Mouse (Mus musculus): Measurements from ENCODE around the gene Emb. TPM values are rescaled to one million over a fixed set of nuclear protein-coding genes. Genes with fewer than 3 reads are reported as not detected.

The Emb gene
- polyA plus RNA-seq, 2 experiments = 11.9 to 18.4 TPM

DNA sequence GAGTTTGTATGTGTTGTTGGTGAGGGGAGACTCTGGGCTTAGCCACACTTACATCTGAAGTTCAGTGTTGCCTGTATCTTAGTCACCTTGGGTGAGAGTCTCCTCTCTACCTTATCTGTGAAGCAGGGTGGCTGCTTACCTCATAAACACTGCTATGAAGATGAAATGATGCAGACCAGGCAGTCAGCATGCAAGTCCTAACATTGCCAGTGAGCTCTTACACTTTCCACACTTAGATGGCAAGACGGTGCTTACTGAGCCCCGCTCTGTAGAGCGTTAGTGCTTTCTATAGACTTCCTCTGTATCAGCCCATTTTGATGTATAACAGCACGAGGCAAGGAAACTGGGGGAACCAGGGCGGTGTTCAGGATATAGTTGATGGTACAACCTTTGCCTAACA, 34.3 kb downstream of the Emb start:
- Histone ChIP-seq H3K27me3 (ENCODE audit: control insufficient read depth, insufficient read depth, low read length) (no peaks in the 10 kb centered on the region), H3K9me3 (ENCODE audit: control insufficient read depth, low read length) (no peaks in the 10 kb centered on the region), H3K9ac (ENCODE audit: low read depth, low read length, severe bottlenecking) (no peak overlapping the region), H3K4me2 (replicated peaks; ENCODE audit: low read depth, low read length, severe bottlenecking) (no peak overlapping the region), H3K4me3 (replicated peaks; ENCODE audit: low read length) (no peak overlapping the region), H3K36me3 (ENCODE audit: control insufficient read depth, insufficient read depth, low read length) (no peaks in the 10 kb centered on the region), H3K4me1 (ENCODE audit: control insufficient read depth, insufficient read depth, low read length) (no peaks in the 10 kb centered on the region), H3K27ac (replicated peaks; ENCODE audit: low read depth, low read length) (no peak overlapping the region)
- ATAC-seq (ENCODE audit: low FRiP score, low read depth) (no peak), DNase-seq (ENCODE audit: low spot score) (no peak)
- TF ChIP-seq POLR2A (IDR thresholded peaks at IDR 0.05; ENCODE audit: borderline replicate concordance, extremely low read depth, insufficient read depth, insufficient read length) = no peak
- 86% methylated on average over 5 of the region's 5 CpGs for WGBS

DNA sequence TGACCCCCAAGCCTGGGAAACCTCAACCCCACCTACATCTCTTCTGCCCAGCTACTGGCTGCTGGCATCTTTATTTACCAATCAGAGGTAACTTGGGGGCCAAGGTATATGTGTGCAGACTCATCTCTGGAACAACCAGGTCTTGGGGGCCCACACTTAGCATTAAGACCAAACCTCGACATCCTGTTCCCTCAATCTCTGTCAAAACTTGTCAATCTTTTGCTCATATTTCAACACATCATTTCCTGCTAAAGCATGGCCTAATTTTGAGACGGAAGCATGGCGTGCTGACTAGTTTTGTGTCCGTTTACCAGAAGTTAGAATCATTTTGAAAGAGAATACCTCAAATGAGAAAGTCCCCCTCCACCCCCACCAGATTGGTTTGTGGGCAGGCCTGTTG, 52.4 kb downstream of the Emb start:
- 93% methylated on average over 4 of the region's 4 CpGs for WGBS

DNA sequence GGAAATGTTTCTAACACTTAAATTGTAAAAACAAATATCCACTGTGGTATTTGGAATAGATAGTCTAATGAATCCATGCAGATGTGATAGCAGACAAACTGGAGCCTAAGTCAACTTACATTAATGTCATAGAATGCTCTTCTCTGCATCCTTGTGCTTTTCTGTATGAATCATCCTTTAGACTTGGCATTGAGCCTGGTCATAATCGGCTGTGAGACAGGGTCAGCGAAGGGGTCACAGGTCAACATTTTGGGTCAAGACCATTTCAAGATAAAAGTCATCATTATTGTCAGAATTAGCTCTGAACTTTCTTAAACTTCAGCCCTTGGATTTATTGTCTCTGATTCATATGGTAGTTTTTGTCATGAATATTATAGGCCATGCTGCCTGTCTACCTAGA, 57.8 kb downstream of the Emb start:
- H3K4me2 ChIP-seq (replicated peaks; ENCODE audit: low read depth, low read length, severe bottlenecking) = no peak overlapping the region
- H3K27me3 ChIP-seq (ENCODE audit: control insufficient read depth, insufficient read depth, low read length) = no peaks in the 10 kb centered on the region
- no peak for ATAC-seq (ENCODE audit: low FRiP score, low read depth)
- H3K27ac ChIP-seq (replicated peaks; ENCODE audit: low read depth, low read length) = no peak overlapping the region
- no peak for TF ChIP-seq POLR2A (IDR thresholded peaks at IDR 0.05; ENCODE audit: borderline replicate concordance, extremely low read depth, insufficient read depth, insufficient read length)
- H3K36me3 ChIP-seq (ENCODE audit: control insufficient read depth, insufficient read depth, low read length) = no peaks in the 10 kb centered on the region
- no peaks in the 10 kb centered on the region for H3K4me1 ChIP-seq (ENCODE audit: control insufficient read depth, insufficient read depth, low read length)
- no peaks in the 10 kb centered on the region for H3K9me3 ChIP-seq (ENCODE audit: control insufficient read depth, low read length)
- WGBS = 77% methylated on average over 2 of the region's 2 CpGs
- DNase-seq (ENCODE audit: low spot score) = no peak
- H3K4me3 ChIP-seq (replicated peaks; ENCODE audit: low read length) = no peak overlapping the region
- H3K9ac ChIP-seq (ENCODE audit: low read depth, low read length, severe bottlenecking) = no peak overlapping the region

More for the DNA sequence above, 52.4 kb downstream of the Emb start:
- H3K27me3 ChIP-seq (ENCODE audit: control insufficient read depth, insufficient read depth, low read length) = no peaks in the 10 kb centered on the region
- DNase-seq (ENCODE audit: low spot score) = no peak
- H3K4me3 ChIP-seq (replicated peaks; ENCODE audit: low read length) = no peak overlapping the region
- H3K9me3 ChIP-seq (ENCODE audit: control insufficient read depth, low read length) = no peaks in the 10 kb centered on the region
- H3K4me1 ChIP-seq (ENCODE audit: control insufficient read depth, insufficient read depth, low read length) = no peaks in the 10 kb centered on the region
- no peak for TF ChIP-seq POLR2A (IDR thresholded peaks at IDR 0.05; ENCODE audit: borderline replicate concordance, extremely low read depth, insufficient read depth, insufficient read length)
- ATAC-seq (ENCODE audit: low FRiP score, low read depth) = no peak
- no peak overlapping the region for H3K27ac ChIP-seq (replicated peaks; ENCODE audit: low read depth, low read length)
- no peak overlapping the region for H3K4me2 ChIP-seq (replicated peaks; ENCODE audit: low read depth, low read length, severe bottlenecking)
- no peak overlapping the region for H3K9ac ChIP-seq (ENCODE audit: low read depth, low read length, severe bottlenecking)
- no peaks in the 10 kb centered on the region for H3K36me3 ChIP-seq (ENCODE audit: control insufficient read depth, insufficient read depth, low read length)

DNA sequence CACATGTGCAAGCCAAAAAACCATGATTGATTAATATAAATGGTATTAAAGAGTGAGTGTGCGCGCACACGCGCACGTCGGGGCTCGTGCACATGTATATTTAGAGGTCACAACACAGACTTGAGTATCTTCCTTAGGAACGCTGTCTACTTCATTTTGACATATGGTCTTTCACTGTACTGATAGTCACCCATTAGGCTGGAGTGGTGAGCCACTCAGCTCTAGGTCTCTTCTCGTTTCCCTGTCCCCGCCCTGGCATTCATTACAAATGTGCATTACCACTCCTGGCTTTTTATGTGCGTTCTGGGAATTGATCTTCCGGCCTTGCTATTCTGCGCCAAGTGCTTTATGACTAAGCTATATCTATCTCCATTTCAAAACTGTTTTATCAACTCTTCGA, 59.6 kb downstream of the Emb start:
- Histone ChIP-seq H3K4me3 (replicated peaks; ENCODE audit: low read length) (no peak overlapping the region), H3K9ac (ENCODE audit: low read depth, low read length, severe bottlenecking) (no peak overlapping the region), H3K9me3 (ENCODE audit: control insufficient read depth, low read length) (no peaks in the 10 kb centered on the region), H3K27me3 (ENCODE audit: control insufficient read depth, insufficient read depth, low read length) (no peaks in the 10 kb centered on the region), H3K36me3 (ENCODE audit: control insufficient read depth, insufficient read depth, low read length) (no peaks in the 10 kb centered on the region), H3K4me2 (replicated peaks; ENCODE audit: low read depth, low read length, severe bottlenecking) (no peak overlapping the region), H3K27ac (replicated peaks; ENCODE audit: low read depth, low read length) (no peak overlapping the region), H3K4me1 (ENCODE audit: control insufficient read depth, insufficient read depth, low read length) (no peaks in the 10 kb centered on the region)
- WGBS = 86% methylated on average over 14 of the region's 14 CpGs
- ATAC-seq (ENCODE audit: low FRiP score, low read depth) (no peak), DNase-seq (ENCODE audit: low spot score) (no peak)
- no peak for TF ChIP-seq POLR2A (IDR thresholded peaks at IDR 0.05; ENCODE audit: borderline replicate concordance, extremely low read depth, insufficient read depth, insufficient read length)

DNA sequence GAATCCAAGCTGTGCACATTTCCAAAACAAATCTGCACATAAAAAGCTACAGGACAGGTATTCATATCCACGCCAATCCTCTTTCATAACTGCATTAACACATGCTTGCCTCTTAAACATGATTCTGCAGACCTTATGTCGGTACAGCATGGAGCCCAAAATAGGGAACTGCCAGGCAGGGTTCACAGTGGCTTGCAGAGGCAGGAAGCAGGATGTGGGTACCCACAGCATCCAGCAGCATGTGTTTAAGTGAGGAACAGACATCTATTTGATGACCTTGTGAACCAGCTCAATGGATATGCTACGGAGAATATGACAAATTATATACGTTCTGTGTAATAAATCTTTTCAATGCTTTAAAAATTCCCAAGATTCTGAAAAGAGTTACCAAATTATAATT, 75.7 kb downstream of the Emb start:
- Histone ChIP-seq H3K36me3 (ENCODE audit: control insufficient read depth, insufficient read depth, low read length) (no peaks in the 10 kb centered on the region), H3K27ac (replicated peaks; ENCODE audit: low read depth, low read length) (no peak overlapping the region), H3K9me3 (ENCODE audit: control insufficient read depth, low read length) (no peaks in the 10 kb centered on the region), H3K4me3 (replicated peaks; ENCODE audit: low read length) (no peak overlapping the region), H3K9ac (ENCODE audit: low read depth, low read length, severe bottlenecking) (no peak overlapping the region), H3K27me3 (ENCODE audit: control insufficient read depth, insufficient read depth, low read length) (no peaks in the 10 kb centered on the region), H3K4me1 (ENCODE audit: control insufficient read depth, insufficient read depth, low read length) (no peaks in the 10 kb centered on the region), H3K4me2 (replicated peaks; ENCODE audit: low read depth, low read length, severe bottlenecking) (no peak overlapping the region)
- no peak for DNase-seq (ENCODE audit: low spot score)
- WGBS = 69% methylated on average over 4 of the region's 4 CpGs
- TF ChIP-seq POLR2A (IDR thresholded peaks at IDR 0.05; ENCODE audit: borderline replicate concordance, extremely low read depth, insufficient read depth, insufficient read length) = no peak
- ATAC-seq (ENCODE audit: low FRiP score, low read depth) = no peak

DNA sequence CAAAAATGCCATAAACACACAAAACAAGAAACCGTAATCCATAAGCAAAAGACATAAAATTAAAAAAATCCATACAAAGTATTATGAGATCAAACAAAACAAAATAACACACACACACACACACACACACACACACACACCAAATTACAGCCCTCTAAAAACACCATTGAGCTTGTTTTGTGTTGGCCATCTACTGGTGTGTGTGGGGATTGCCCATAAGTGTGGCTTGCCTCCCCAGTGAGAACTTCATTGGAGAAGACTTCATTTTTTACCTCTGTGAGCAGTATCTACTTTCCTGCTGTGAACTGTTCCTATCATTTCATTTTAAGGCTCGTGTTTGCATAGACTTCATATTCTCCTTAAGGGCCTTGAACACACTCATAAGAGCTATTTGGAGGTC, 78.6 kb downstream of the Emb start:
- no peaks in the 10 kb centered on the region for H3K9me3 ChIP-seq (ENCODE audit: control insufficient read depth, low read length)
- DNase-seq (ENCODE audit: low spot score) (no peak), ATAC-seq (ENCODE audit: low FRiP score, low read depth) (no peak)
- H3K27me3 ChIP-seq (ENCODE audit: control insufficient read depth, insufficient read depth, low read length) = no peaks in the 10 kb centered on the region
- H3K9ac ChIP-seq (ENCODE audit: low read depth, low read length, severe bottlenecking) = no peak overlapping the region
- no peak overlapping the region for H3K4me3 ChIP-seq (replicated peaks; ENCODE audit: low read length)
- no peak for TF ChIP-seq POLR2A (IDR thresholded peaks at IDR 0.05; ENCODE audit: borderline replicate concordance, extremely low read depth, insufficient read depth, insufficient read length)
- 96% methylated on average over 2 of the region's 2 CpGs for WGBS
- H3K36me3 ChIP-seq (ENCODE audit: control insufficient read depth, insufficient read depth, low read length) = no peaks in the 10 kb centered on the region
- H3K4me1 ChIP-seq (ENCODE audit: control insufficient read depth, insufficient read depth, low read length) = no peaks in the 10 kb centered on the region
- no peak overlapping the region for H3K27ac ChIP-seq (replicated peaks; ENCODE audit: low read depth, low read length)
- H3K4me2 ChIP-seq (replicated peaks; ENCODE audit: low read depth, low read length, severe bottlenecking) = no peak overlapping the region
